Mouse (Mus musculus): Measurements from ENCODE around the gene Dcps. TPM values are rescaled to one million over a fixed set of nuclear protein-coding genes. Genes with fewer than 3 reads are reported as not detected.

Dcps gene
- polyA plus RNA-seq, 1 experiment = 31.1 TPM

- no peak overlapping the region for H3K4me3 ChIP-seq (replicated peaks; ENCODE audit: control insufficient read depth, low read depth, low read length)
- no peak overlapping the region for H3K27ac ChIP-seq (ENCODE audit: control insufficient read depth, insufficient read depth, low read depth, low read length, poor library complexity)
- no peaks in the 10 kb centered on the region for H3K4me1 ChIP-seq (ENCODE audit: control insufficient read depth, insufficient read depth, low read length)
- TF ChIP-seq CTCF (IDR thresholded peaks at IDR 0.05; ENCODE audit: control insufficient read depth, insufficient read depth, low read length) (no peak), POLR2A (IDR thresholded peaks at IDR 0.05; ENCODE audit: borderline replicate concordance, control insufficient read depth, low read depth, low read length) (no peak)
- 94% methylated on average over 16 of the region's 16 CpGs for WGBS
Observed at GRCm38 (mm10) chr9:35131637-35132397, 44.0 kb downstream of the Dcps start.

GRCm38 (mm10) chr9:35128995-35129418 is 46.9 kb downstream of the Dcps start:
- H3K4me1 ChIP-seq (ENCODE audit: control insufficient read depth, insufficient read depth, low read length) = peaks cover 11% of the 10 kb centered on the region
- TF ChIP-seq POLR2A (IDR thresholded peaks at IDR 0.05; ENCODE audit: borderline replicate concordance, control insufficient read depth, low read depth, low read length) (no peak), CTCF (IDR thresholded peaks at IDR 0.05; ENCODE audit: control insufficient read depth, insufficient read depth, low read length) (no peak)
- no peak overlapping the region for H3K27ac ChIP-seq (ENCODE audit: control insufficient read depth, insufficient read depth, low read depth, low read length, poor library complexity)
- 80% methylated on average over 9 of the region's 9 CpGs for WGBS
- H3K4me3 ChIP-seq (replicated peaks; ENCODE audit: control insufficient read depth, low read depth, low read length) = no peak overlapping the region

GRCm38 (mm10) chr9:35128564-35128963 is 47.3 kb downstream of the Dcps start:
- Histone ChIP-seq H3K4me3 (replicated peaks; ENCODE audit: control insufficient read depth, low read depth, low read length) (no peak overlapping the region), H3K4me1 (ENCODE audit: control insufficient read depth, insufficient read depth, low read length) (peaks cover 12% of the 10 kb centered on the region), H3K27ac (ENCODE audit: control insufficient read depth, insufficient read depth, low read depth, low read length, poor library complexity) (no peak overlapping the region)
- WGBS = 72% methylated on average over 3 of the region's 3 CpGs
- no peak for TF ChIP-seq POLR2A (IDR thresholded peaks at IDR 0.05; ENCODE audit: borderline replicate concordance, control insufficient read depth, low read depth, low read length)
- no peak for TF ChIP-seq CTCF (IDR thresholded peaks at IDR 0.05; ENCODE audit: control insufficient read depth, insufficient read depth, low read length)

- 91% methylated on average over 5 of the region's 5 CpGs for WGBS
- Histone ChIP-seq H3K4me3 (replicated peaks; ENCODE audit: control insufficient read depth, low read depth, low read length) (no peak overlapping the region), H3K27ac (ENCODE audit: control insufficient read depth, insufficient read depth, low read depth, low read length, poor library complexity) (no peak overlapping the region), H3K4me1 (ENCODE audit: control insufficient read depth, insufficient read depth, low read length) (peaks cover 20% of the 10 kb centered on the region)
- no peak for TF ChIP-seq POLR2A (IDR thresholded peaks at IDR 0.05; ENCODE audit: borderline replicate concordance, control insufficient read depth, low read depth, low read length)
- no peak for TF ChIP-seq CTCF (IDR thresholded peaks at IDR 0.05; ENCODE audit: control insufficient read depth, insufficient read depth, low read length)
Observed at GRCm38 (mm10) chr9:35127561-35127960, 48.3 kb downstream of the Dcps start.

GRCm38 (mm10) chr9:35127147-35127546 is 48.7 kb downstream of the Dcps start:
- H3K4me3 ChIP-seq (replicated peaks; ENCODE audit: control insufficient read depth, low read depth, low read length) = no peak overlapping the region
- H3K4me1 ChIP-seq (ENCODE audit: control insufficient read depth, insufficient read depth, low read length) = peaks cover 23% of the 10 kb centered on the region
- 78% methylated on average over 6 of the region's 6 CpGs for WGBS
- no peak for TF ChIP-seq CTCF (IDR thresholded peaks at IDR 0.05; ENCODE audit: control insufficient read depth, insufficient read depth, low read length)
- TF ChIP-seq POLR2A (IDR thresholded peaks at IDR 0.05; ENCODE audit: borderline replicate concordance, control insufficient read depth, low read depth, low read length) = no peak
- H3K27ac ChIP-seq (ENCODE audit: control insufficient read depth, insufficient read depth, low read depth, low read length, poor library complexity) = no peak overlapping the region

GRCm38 (mm10) chr9:35124678-35124955 is 51.2 kb downstream of the Dcps start:
- TF ChIP-seq POLR2A (IDR thresholded peaks at IDR 0.05; ENCODE audit: borderline replicate concordance, control insufficient read depth, low read depth, low read length) = no peak
- no peak for TF ChIP-seq CTCF (IDR thresholded peaks at IDR 0.05; ENCODE audit: control insufficient read depth, insufficient read depth, low read length)
- Histone ChIP-seq H3K27ac (ENCODE audit: control insufficient read depth, insufficient read depth, low read depth, low read length, poor library complexity) (peak overlapping the region; percentile 50), H3K4me1 (ENCODE audit: control insufficient read depth, insufficient read depth, low read length) (peaks cover 25% of the 10 kb centered on the region), H3K4me3 (replicated peaks; ENCODE audit: control insufficient read depth, low read depth, low read length) (no peak overlapping the region)
- 82% methylated on average over 8 of the region's 8 CpGs for WGBS

GRCm38 (mm10) chr9:35123804-35124677 is 51.8 kb downstream of the Dcps start:
- TF ChIP-seq POLR2A (IDR thresholded peaks at IDR 0.05; ENCODE audit: borderline replicate concordance, control insufficient read depth, low read depth, low read length) (no peak), CTCF (IDR thresholded peaks at IDR 0.05; ENCODE audit: control insufficient read depth, insufficient read depth, low read length) (no peak)
- WGBS = 9% methylated on average over 11 of the region's 11 CpGs
- Histone ChIP-seq H3K27ac (ENCODE audit: control insufficient read depth, insufficient read depth, low read depth, low read length, poor library complexity) (peak overlapping the region; percentile 85), H3K4me1 (ENCODE audit: control insufficient read depth, insufficient read depth, low read length) (peaks cover 25% of the 10 kb centered on the region), H3K4me3 (replicated peaks; ENCODE audit: control insufficient read depth, low read depth, low read length) (no peak overlapping the region)

- WGBS = 26% methylated on average over 2 of the region's 2 CpGs
- Histone ChIP-seq H3K4me1 (ENCODE audit: control insufficient read depth, insufficient read depth, low read length) (peaks cover 25% of the 10 kb centered on the region), H3K4me3 (replicated peaks; ENCODE audit: control insufficient read depth, low read depth, low read length) (no peak overlapping the region), H3K27ac (ENCODE audit: control insufficient read depth, insufficient read depth, low read depth, low read length, poor library complexity) (peak overlapping the region; percentile 85)
- TF ChIP-seq POLR2A (IDR thresholded peaks at IDR 0.05; ENCODE audit: borderline replicate concordance, control insufficient read depth, low read depth, low read length) (no peak), CTCF (IDR thresholded peaks at IDR 0.05; ENCODE audit: control insufficient read depth, insufficient read depth, low read length) (no peak)
Observed at GRCm38 (mm10) chr9:35123456-35123803, 52.4 kb downstream of the Dcps start.

Data from bone marrow, adult 2 months (tissue).